Comparison of ENCODE assay signal across 24 mouse cellular contexts in the genomic region with DNA sequence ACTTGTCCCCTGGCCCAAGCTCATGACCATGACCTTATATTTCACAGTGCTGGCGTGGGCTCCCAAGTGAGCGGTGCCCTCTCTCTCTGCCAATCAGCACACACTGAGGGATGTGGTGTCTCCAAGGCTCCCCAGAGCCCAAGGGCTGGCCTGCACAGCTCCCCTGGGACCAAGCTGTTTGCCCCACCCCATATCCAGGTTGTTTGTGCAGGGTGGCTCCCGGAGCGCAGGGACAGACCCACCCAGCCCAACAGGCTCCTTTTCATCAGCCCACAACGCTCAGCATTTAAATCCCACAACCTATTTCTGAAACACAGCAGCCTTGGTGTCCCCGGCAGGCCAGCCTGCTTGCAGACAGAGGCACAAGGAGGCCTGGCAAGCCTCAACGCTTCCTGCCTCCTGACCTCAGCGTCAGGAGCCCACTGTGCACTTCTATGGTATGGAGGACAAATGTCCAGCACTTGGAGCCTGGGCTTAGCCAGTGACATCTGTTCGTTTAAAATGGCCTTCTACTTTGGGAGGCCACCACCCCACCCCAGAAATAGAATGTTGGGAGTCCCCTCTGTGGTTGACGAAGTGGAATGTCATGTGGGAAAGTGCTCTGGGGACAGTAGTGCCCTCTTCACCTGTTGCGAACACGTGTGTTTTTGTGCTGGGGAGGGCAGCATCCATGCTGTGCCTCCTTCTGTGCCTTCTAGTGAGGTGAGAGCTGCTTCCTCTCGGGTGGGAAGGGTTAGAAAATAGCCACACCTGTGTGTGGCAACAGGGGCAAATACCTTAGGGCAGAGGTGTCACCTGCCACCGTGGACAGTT. TPM values are rescaled to one million over a fixed set of nuclear protein-coding genes. Genes with fewer than 3 reads are reported as not detected.
DNase-seq lines count a peak whose midpoint lies in the region; ATAC-seq and TF ChIP-seq lines count a peak whose summit lies in the region.
"Had no signal": no experiment of that assay in that cellular context is flagged by ENCODE, and none has a peak within 500 bp of the region (broad histone marks: within the 10 kb centered on the region; RNA-seq: fewer than 3 reads in every experiment).

No protein-coding gene starts in this region.

- no peak overlapping the region for H3K9ac ChIP-seq in stomach, embryonic 14.5 days (replicated peaks; ENCODE audit: low read depth, low read length)
- H3K9ac ChIP-seq: hindbrain, embryonic 13.5 days; limb, embryonic 12.5 days had no signal

- TF ChIP-seq CTCF in gastrocnemius, adult 2 months (IDR thresholded peaks at IDR 0.05) = no peak

- H3K9me3 ChIP-seq in megakaryocyte, embryonic 14.5 days = peaks cover 10% of the 10 kb centered on the region
- H3K9me3 ChIP-seq in embryonic facial prominence, embryonic 10.5 days = 0 out of 2 replicates have a peak, but pooled peaks cover 8% of the 10 kb centered on the region
- H3K9me3 ChIP-seq in stomach, embryonic 14.5 days (ENCODE audit: control insufficient read depth, low read depth, low read length) = no peaks in the 10 kb centered on the region
- H3K9me3 ChIP-seq: hindbrain, embryonic 13.5 days had no signal

- H3K27me3 ChIP-seq in megakaryocyte, embryonic 14.5 days (replicated peaks) = peaks cover 55% of the 10 kb centered on the region
- H3K27me3 ChIP-seq in embryonic facial prominence, embryonic 10.5 days (replicated peaks; ENCODE audit: low read depth, poor library complexity, severe bottlenecking) = no peaks in the 10 kb centered on the region
- H3K27me3 ChIP-seq in stomach, embryonic 14.5 days (ENCODE audit: control insufficient read depth, insufficient read depth, low read length) = no peaks in the 10 kb centered on the region
- H3K27me3 ChIP-seq: hindbrain, embryonic 13.5 days; limb, embryonic 12.5 days had no signal

- no peaks in the 10 kb centered on the region for H3K4me1 ChIP-seq in megakaryocyte, embryonic 14.5 days
- H3K4me1 ChIP-seq in embryonic facial prominence, embryonic 10.5 days = peaks cover 33% of the 10 kb centered on the region
- peaks cover 5% of the 10 kb centered on the region; the same call in 1 of the 2 replicates for H3K4me1 ChIP-seq in stomach, embryonic 14.5 days (ENCODE audit: control insufficient read depth, insufficient read depth, low read length)
- H3K4me1 ChIP-seq: hindbrain, embryonic 13.5 days had no signal

- WGBS in embryonic facial prominence, embryonic 10.5 days = 74% methylated on average over 14 of the region's 14 CpGs
- WGBS in stomach, embryonic 14.5 days = 58% methylated on average over 14 of the region's 14 CpGs

- intact Hi-C loops in gastrocnemius, adult 2 months (cut with DNase I) = no loop called here
- intact Hi-C loops in gastrocnemius, postnatal 36 days (cut with DNase I) = no loop called here

- no peaks in the 10 kb centered on the region for H3K36me3 ChIP-seq in megakaryocyte, embryonic 14.5 days (replicated peaks; ENCODE audit: low read length)
- H3K36me3 ChIP-seq in embryonic facial prominence, embryonic 10.5 days (replicated peaks) = no peaks in the 10 kb centered on the region
- H3K36me3 ChIP-seq in stomach, embryonic 14.5 days (ENCODE audit: control insufficient read depth, insufficient read depth, low read length) = no peaks in the 10 kb centered on the region
- H3K36me3 ChIP-seq: hindbrain, embryonic 13.5 days; limb, embryonic 12.5 days had no signal

- peak overlapping the region; percentile 28; the same call in 1 of the 2 replicates for H3K27ac ChIP-seq in gastrocnemius, adult 2 months
- peak overlapping the region; percentile 59; the same call in 1 of the 2 replicates for H3K27ac ChIP-seq in embryonic facial prominence, embryonic 10.5 days (replicated peaks)
- H3K27ac ChIP-seq in stomach, embryonic 14.5 days (ENCODE audit: low read length) = peak overlapping the region; percentile 39
- H3K27ac ChIP-seq: hindbrain, embryonic 13.5 days; limb, embryonic 12.5 days had no signal

- no peak for ATAC-seq in megakaryocyte, adult 5-6 weeks (ENCODE audit: poor library complexity, severe bottlenecking)
- peak; percentile 58; the same call in 1 of the 2 replicates for ATAC-seq in stomach, embryonic 14.5 days (ENCODE audit: insufficient number of reproducible peaks, insufficient read depth, low FRiP score, low read depth)
- no peak for ATAC-seq in erythroid progenitor cell, adult 5-6 weeks (replicated peaks; ENCODE audit: low FRiP score, poor library complexity, severe bottlenecking)
- ATAC-seq: intestine, embryonic 16.5 days; lung, postnatal 0 days had no signal

- H3K4me3 ChIP-seq in gastrocnemius, adult 2 months = no peak overlapping the region
- H3K4me3 ChIP-seq in megakaryocyte, embryonic 14.5 days (replicated peaks) = peak overlapping the region; percentile 28
- no peak overlapping the region for H3K4me3 ChIP-seq in embryonic facial prominence, embryonic 10.5 days
- no peak overlapping the region for H3K4me3 ChIP-seq in stomach, embryonic 14.5 days (ENCODE audit: low read depth, low read length)
- H3K4me3 ChIP-seq: hindbrain, embryonic 13.5 days; limb, embryonic 12.5 days had no signal

- H3K4me2 ChIP-seq in stomach, embryonic 14.5 days (replicated peaks; ENCODE audit: low read depth, low read length) = no peak overlapping the region
- H3K4me2 ChIP-seq: hindbrain, embryonic 13.5 days; limb, embryonic 12.5 days had no signal

- DNase-seq in gastrocnemius, adult 2 months = peak; percentile 50
- DNase-seq in gastrocnemius, postnatal 36 days = no peak
- no peak for DNase-seq in embryonic facial prominence, embryonic 10.5 days (ENCODE audit: low spot score)
- no peak for DNase-seq in thymus, adult 18-20 months
- DNase-seq: adrenal gland, adult 2 months; cerebellum, adult 9-10 months; heart, adult 18-20 months; kidney, postnatal 4 days; layer of hippocampus, adult 9-11 months; right cerebral cortex, postnatal 4 days; thymus, postnatal 25 days had no signal

RNA-seq across cellular contexts. Expression of a gene that starts 32.9 kb away (rescaled TPM):
- 1 to 10 TPM in 1 of 2 experiments, under 1 TPM in 1; 0.43 to 1.5 TPM for total RNA-seq in gastrocnemius, adult 2 months (2021)
- 1 to 10 TPM; 1.1 TPM for total RNA-seq in gastrocnemius, postnatal 36 days (2021)
- 0.12 TPM in 1 of 2 replicates, not detected in the other for polyA plus RNA-seq in megakaryocyte, embryonic 14.5 days (2012; ENCODE audit: insufficient read depth, low replicate concordance)
- total RNA-seq in megakaryocyte, adult 5-6 weeks (2015) = 0.16 and 0.58 TPM in 2 replicates
- total RNA-seq in megakaryocyte, adult 5-6 weeks (2017) = 0.33 and 0.61 TPM in 2 replicates
- polyA plus RNA-seq in embryonic facial prominence, embryonic 10.5 days (2016; fragmentation: Nextera tagmentation; extraction: Ambion mirVana) = 0.40 and 0.42 TPM in 2 replicates
- polyA plus RNA-seq in stomach, embryonic 14.5 days (2014; fragmentation: Nextera tagmentation; extraction: Ambion mirVana) = 0.98 and 1.4 TPM in 2 replicates
- total RNA-seq in erythroid progenitor cell, adult 5-6 weeks (2015; ENCODE audit: low replicate concordance) = 1.3 TPM in 1 of 2 replicates, not detected in the other
- total RNA-seq in erythroid progenitor cell, adult 5-6 weeks (2017; ENCODE audit: low replicate concordance) = 0.39 TPM in 1 of 2 replicates, not detected in the other

RNA-seq across cellular contexts. Expression of a gene that starts 57.3 kb away (rescaled TPM):
- not detected for total RNA-seq in gastrocnemius, adult 2 months (2021)
- total RNA-seq in gastrocnemius, postnatal 36 days (2021) = not detected
- not detected in 2 replicates for polyA plus RNA-seq in megakaryocyte, embryonic 14.5 days (2012; ENCODE audit: insufficient read depth, low replicate concordance)
- 0.20 and 2.5 TPM in 2 replicates for total RNA-seq in megakaryocyte, adult 5-6 weeks (2015)
- total RNA-seq in megakaryocyte, adult 5-6 weeks (2017) = 0.88 and 1.5 TPM in 2 replicates
- polyA plus RNA-seq in embryonic facial prominence, embryonic 10.5 days (2016; fragmentation: Nextera tagmentation; extraction: Ambion mirVana) = not detected in 2 replicates
- not detected in 2 replicates for polyA plus RNA-seq in stomach, embryonic 14.5 days (2014; fragmentation: Nextera tagmentation; extraction: Ambion mirVana)
- not detected in 2 replicates for total RNA-seq in erythroid progenitor cell, adult 5-6 weeks (2015; ENCODE audit: low replicate concordance)
- not detected in 2 replicates for total RNA-seq in erythroid progenitor cell, adult 5-6 weeks (2017; ENCODE audit: low replicate concordance)
- total RNA-seq: common myeloid progenitor, adult 5-6 weeks; gastrocnemius, adult 8-10 months; midbrain, postnatal 0 days had no signal
- polyA plus RNA-seq: embryonic facial prominence, embryonic 11.5 days; kidney, embryonic 14.5 days; limb, embryonic 12.5 days; midbrain, postnatal 0 days had no signal
